Mouse (Mus musculus) left cerebral cortex, postnatal 4 days (tissue): ENCODE results near the gene Nupr1l. TPM values are rescaled to one million over a fixed set of nuclear protein-coding genes. Genes with fewer than 3 reads are reported as not detected.

Source experiments
- DNase-seq: peaks from one replicate; pipeline ENCODE4 v3.0.0-alpha.2; 2022
- intact Hi-C: fragments of 180-260 bp; cut with DNase I; formaldehyde crosslinking; loops from one replicate; pipeline ENCODE4 v1.15.1; 2025
- total RNA-seq, 2 experiments: library from RNA; stranded (reverse); gene quantifications; 2 replicates each; pipeline ENCODE4 v1.2.3; 2021

Nupr1l gene
- total RNA-seq, 2 experiments from 2014 or later: 2.4 to 3.6 TPM

DNA sequence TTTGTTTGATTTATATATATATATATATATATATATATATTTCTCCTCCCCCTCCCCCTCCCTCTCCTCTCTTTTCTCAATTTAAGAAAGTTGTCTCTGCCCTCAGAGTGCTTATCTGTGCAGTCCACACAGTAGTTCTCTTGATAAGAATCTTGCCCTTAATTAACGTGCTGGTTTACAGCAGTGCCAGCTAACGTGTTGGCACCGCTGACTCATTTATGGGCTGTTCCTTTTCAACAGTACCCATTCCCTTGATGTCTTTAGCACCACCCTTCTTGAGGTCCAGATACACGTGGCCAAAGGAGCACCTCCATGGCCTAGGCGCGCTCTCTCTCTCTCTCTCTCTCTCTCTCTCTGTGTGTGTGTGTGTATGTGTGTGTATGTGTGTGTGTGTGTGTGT, 47.5 kb downstream of the Nupr1l start:
- DNase-seq: no peak
- intact Hi-C loops: no loop called here

GRCm38 (mm10) chr5:129963224-129963623, 54.9 kb downstream of the Nupr1l start:
- intact Hi-C loops: no loop called here

More at GRCm38 (mm10) chr5:129963224-129963623, 54.9 kb downstream of the Nupr1l start:
- no peak for DNase-seq

Other genes with a start within 250 kb of the Nupr1l start
- gene Zfp11, start 238.4 kb upstream of the Nupr1l start, total RNA-seq: 1 to 10 TPM; 8.2 to 8.6 TPM
- gene Sept14, start 200.0 kb upstream of the Nupr1l start, total RNA-seq: not detected
- 10 to 100 TPM; 73.9 to 74.6 TPM for gene Mrps17, start 193.0 kb upstream of the Nupr1l start, total RNA-seq
- gene Nipsnap2, start 183.5 kb upstream of the Nupr1l start, total RNA-seq: 10 to 100 TPM; 55.2 to 59.7 TPM
- 10 to 100 TPM; 18.3 to 20.2 TPM for gene Psph, start 121.1 kb upstream of the Nupr1l start, total RNA-seq
- gene Sumf2, start 61.6 kb upstream of the Nupr1l start, total RNA-seq: 10 to 100 TPM; 19.7 to 20.9 TPM
- 100 to 1,000 TPM; 310 to 317 TPM for gene Chchd2, start 21.1 kb upstream of the Nupr1l start, total RNA-seq
- 10 to 100 TPM in 1 of 2 experiments, 1 to 10 TPM in 1; 9.5 to 10.8 TPM for gene Zbed5, start 12.8 kb upstream of the Nupr1l start, total RNA-seq
- 1 to 10 TPM; 2.5 to 3.4 TPM for gene Phkg1, start 10.0 kb upstream of the Nupr1l start, total RNA-seq
- 10 to 100 TPM; 53.8 to 55.3 TPM for gene Vkorc1l1, start 33.4 kb downstream of the Nupr1l start, total RNA-seq
- gene Gusb, start 94.5 kb downstream of the Nupr1l start, total RNA-seq: 10 to 100 TPM; 12.2 to 12.8 TPM
- 10 to 100 TPM; 31.0 to 34.9 TPM for gene Asl, start 120.7 kb downstream of the Nupr1l start, total RNA-seq
- gene Crcp, start 120.8 kb downstream of the Nupr1l start, total RNA-seq: 10 to 100 TPM; 44.4 to 49.5 TPM
- 10 to 100 TPM; 33.8 to 38.2 TPM for gene Tpst1, start 164.8 kb downstream of the Nupr1l start, total RNA-seq
- gene Kctd7, start 236.3 kb downstream of the Nupr1l start, total RNA-seq: 10 to 100 TPM; 17.3 to 19.7 TPM